Mouse (Mus musculus) kidney, adult 2 months (tissue): ENCODE data around the gene Adtrp.

ENCODE experiments used
- CTCF ChIP-seq: fragments of 200-500 bp; conservative IDR thresholded peaks from 2 replicates; pipeline ENCODE4 v1.5.1; 2011; ENCODE audit warnings: low read depth, mild to moderate bottlenecking, control low read depth, low read length, moderate library complexity, mixed read lengths; ENCODE audit not compliant: insufficient read depth, insufficient read length
- POLR2A ChIP-seq: fragments of 200-500 bp; IDR thresholded peaks from one replicate; pipeline ENCODE4 v1.6.1; 2011; ENCODE audit warnings: low read depth, low read length, control low read depth

DNA sequence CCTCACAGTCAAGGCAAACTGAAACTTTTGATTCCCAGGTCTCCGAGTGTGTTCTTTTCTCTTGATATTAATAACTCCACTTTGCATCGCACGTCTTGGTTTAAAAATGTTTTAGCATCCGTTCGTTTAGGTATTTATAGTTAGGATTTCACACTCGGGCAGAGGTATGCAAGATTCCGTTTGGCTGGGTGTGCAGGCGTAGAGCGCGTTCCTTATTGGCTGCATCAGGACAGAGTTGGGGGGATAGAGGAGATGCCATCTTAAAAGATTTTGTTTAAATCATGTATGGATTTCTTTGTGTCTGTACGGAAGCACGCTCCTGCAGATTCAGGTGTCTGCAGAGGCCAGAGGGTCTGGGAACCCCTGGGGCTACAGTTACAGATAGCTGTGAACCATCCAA, 44.5 kb upstream of the Adtrp start:
- TF ChIP-seq POLR2A, result no peak
- TF ChIP-seq CTCF, result no peak
